Mouse (Mus musculus): Measurements from ENCODE around the gene Tex9.

DNA sequence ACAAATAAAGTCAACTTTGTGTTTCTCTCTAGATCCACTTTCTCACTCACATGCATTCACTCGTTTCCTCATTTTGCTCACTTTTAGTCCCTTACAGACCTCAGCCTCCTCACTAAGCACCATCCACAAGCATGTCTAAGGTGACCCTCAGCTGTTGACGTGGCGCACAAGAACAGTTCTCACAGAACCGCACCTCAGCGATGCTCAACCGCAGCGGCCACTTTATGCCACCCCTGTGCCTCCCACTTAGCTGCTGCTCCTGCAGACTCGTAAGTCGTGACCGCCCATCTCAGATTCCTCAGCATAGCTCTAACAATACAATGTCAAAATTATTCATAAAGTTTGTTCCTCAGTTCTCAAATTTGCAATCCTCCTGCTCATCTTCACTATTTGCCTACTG is 23.4 kb downstream of the Tex9 start:
- TF ChIP-seq CTCF (IDR thresholded peaks at IDR 0.05; ENCODE audit: control insufficient read depth, insufficient read depth, insufficient replicate concordance, low read depth, low read length) (no peak), POLR2A (IDR thresholded peaks at IDR 0.05; ENCODE audit: control insufficient read depth, low read depth, low read length) (no peak)

Measured in testis, adult 2 months (tissue).